Mouse (Mus musculus) liver, adult 2 months (tissue): ENCODE results near the gene Usp8.

ENCODE experiments used
- CTCF ChIP-seq: fragments of 200-500 bp; IDR thresholded peaks from 2 replicates; pipeline ENCODE4 v1.5.1; 2011; ENCODE audit warnings: low read depth, low read length, control low read depth
- POLR2A ChIP-seq: fragments of 200-500 bp; IDR thresholded peaks from 2 replicates; pipeline ENCODE4 v1.6.1; 2011; ENCODE audit warnings: low read length, control low read depth; ENCODE audit not compliant: insufficient read depth; ENCODE audit errors: extremely low read depth

DNA sequence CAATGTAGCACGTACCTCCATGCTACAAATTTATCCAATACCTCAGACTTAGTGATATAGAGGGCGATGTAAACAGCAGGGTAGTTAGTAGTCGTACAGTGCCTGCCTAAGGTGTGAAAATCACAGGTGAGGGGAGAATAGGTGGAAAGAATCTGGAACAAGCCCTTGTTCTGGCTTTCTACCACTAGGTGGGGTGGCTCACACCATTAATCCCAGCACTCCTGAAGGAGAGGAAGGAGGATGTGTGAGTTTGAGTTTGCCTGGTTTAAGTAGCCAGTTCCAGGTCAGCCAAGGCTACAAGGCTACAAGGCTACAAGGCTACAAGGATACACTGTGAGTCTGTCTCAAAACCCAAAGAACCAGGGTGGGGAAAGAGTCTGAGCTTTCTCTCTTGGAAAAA, 88.6 kb downstream of the Usp8 start:
- TF ChIP-seq CTCF: no peak; the same call in 1 of the 2 replicates
- no peak for TF ChIP-seq POLR2A
